Mouse (Mus musculus) cortical plate, adult 2 months (tissue): ENCODE measurements around the gene Ctdsp1.

ENCODE experiments used
- CTCF ChIP-seq: fragments of 200-500 bp; IDR thresholded peaks from 2 replicates; pipeline ENCODE4 v1.5.1; 2011; ENCODE audit warnings: mild to moderate bottlenecking, control low read depth, low read length; ENCODE audit not compliant: insufficient read depth; ENCODE audit errors: extremely low read depth
- POLR2A ChIP-seq: fragments of 200-500 bp; IDR thresholded peaks from 2 replicates; pipeline ENCODE4 v1.6.1; 2011; ENCODE audit warnings: mild to moderate bottlenecking, low read length, control low read depth; ENCODE audit not compliant: insufficient read depth; ENCODE audit errors: extremely low read depth

DNA sequence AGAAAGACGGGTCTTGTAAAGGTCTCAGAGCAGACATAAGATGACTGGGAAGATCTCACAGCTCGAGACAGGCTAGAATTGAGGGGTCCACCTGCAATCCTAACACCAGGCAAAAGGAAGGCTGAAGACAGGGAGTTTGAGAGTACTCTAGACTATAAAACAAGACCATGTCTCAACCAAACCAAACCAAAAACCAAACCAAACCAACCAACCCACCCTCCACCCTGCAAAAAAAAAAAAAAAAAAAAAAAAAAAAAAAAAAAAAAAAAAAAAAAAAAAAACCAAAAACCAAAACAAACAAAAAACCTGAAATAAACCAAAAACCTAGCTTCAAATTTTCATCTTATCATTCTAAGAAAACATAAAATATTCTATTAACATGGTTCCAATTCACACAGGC is 53.2 kb downstream of the Ctdsp1 start:
- TF ChIP-seq CTCF (no peak), POLR2A (no peak)
